Mouse (Mus musculus): ENCODE measurements at regions not wholly inside any gene's neighbourhood (a gene's known extent, or its start where the extent isn't known, plus 50 kb on each side); places are given as distances from the start of the nearest gene placed in this dataset.

DNA sequence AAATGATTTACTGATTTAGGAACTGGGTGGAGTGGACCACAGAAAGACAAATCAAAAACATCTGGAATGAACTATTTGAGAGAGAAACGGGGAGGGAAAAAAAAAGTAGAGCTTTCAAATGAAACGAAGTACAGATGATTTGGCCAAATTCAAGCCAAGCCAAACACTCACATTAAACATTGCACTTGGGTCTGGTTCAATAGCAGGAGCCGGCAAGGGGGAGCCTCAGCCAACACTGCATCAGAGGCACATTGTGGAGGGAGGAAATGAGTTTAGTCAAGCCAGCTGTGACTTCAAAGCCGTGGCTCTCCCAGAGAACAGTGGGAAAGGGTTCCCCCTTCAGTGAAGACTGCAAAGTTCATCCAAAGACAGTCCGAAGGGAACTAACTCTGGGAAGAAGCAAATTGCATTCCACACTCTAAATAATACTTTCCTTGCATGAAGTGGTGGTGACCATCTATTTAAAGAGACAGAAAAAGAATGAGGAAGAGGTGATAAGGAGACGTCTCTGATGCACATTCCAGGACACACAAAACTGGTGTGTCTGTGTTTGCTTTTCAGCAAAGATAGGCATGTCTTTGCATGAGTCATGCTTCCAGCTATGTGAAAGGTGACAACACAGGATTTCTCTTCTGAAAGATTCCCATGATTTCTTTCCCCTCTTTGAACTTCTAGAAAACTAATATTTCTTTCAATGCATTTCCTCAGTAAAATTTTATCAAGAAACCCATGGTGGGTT is 504.5 kb downstream of the Gsdmc2 start:
- Histone ChIP-seq H3K27me3 (ENCODE audit: control insufficient read depth, insufficient read depth, low read length) (no peaks in the 10 kb centered on the region), H3K27ac (replicated peaks; ENCODE audit: insufficient read depth, low read depth, low read length) (no peak overlapping the region), H3K36me3 (ENCODE audit: control insufficient read depth, insufficient read depth, low read length) (no peaks in the 10 kb centered on the region), H3K79me2 (ENCODE audit: control insufficient read depth, insufficient read depth, low read length) (no peaks in the 10 kb centered on the region), H3K4me1 (ENCODE audit: control insufficient read depth, insufficient read depth, low read length) (peaks cover 4% of the 10 kb centered on the region; the same call in 1 of the 2 replicates), H3K9ac (ENCODE audit: low read depth, low read length) (no peak overlapping the region), H3K4me3 (ENCODE audit: insufficient read depth, low read depth, low read length) (no peak overlapping the region)
- peak; percentile 68 for DNase-seq (ENCODE audit: extremely low read depth, low read depth, low spot score)
- 11% methylated on average over 6 of the region's 6 CpGs for WGBS
- TF ChIP-seq CTCF (IDR thresholded peaks at IDR 0.05; ENCODE audit: low read depth, low read length) (0 out of 2 replicates have a peak, but pooled peaks have one; percentile 17), POLR2A (IDR thresholded peaks at IDR 0.05; ENCODE audit: extremely low read depth, insufficient read depth, low read length) (no peak)

DNA sequence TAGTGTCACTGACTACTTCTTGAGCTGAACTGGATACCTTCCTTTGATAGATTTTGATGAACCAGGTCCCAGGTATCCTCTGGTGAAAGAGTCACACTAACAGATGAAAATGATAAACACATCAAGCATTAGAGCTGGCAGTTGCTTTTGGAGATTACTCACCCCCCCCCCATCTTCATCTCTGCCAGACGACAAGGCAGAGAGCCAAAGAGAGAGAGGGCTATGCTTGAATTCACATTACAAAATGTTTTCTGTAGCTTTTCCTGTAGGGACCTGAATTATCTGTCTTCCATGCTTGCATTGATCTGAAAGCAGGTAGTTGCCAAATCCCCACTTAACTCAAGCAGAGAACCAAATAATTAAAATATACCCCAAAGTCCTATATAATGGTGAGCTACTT is 525.3 kb downstream of the Gsdmc2 start:
- no peak for DNase-seq (ENCODE audit: extremely low read depth, low read depth, low spot score)
- H3K36me3 ChIP-seq (ENCODE audit: control insufficient read depth, insufficient read depth, low read length), result no peaks in the 10 kb centered on the region
- no peak overlapping the region for H3K9ac ChIP-seq (ENCODE audit: low read depth, low read length)
- no peaks in the 10 kb centered on the region for H3K27me3 ChIP-seq (ENCODE audit: control insufficient read depth, insufficient read depth, low read length)
- no peaks in the 10 kb centered on the region for H3K4me1 ChIP-seq (ENCODE audit: control insufficient read depth, insufficient read depth, low read length)
- no peak overlapping the region for H3K27ac ChIP-seq (replicated peaks; ENCODE audit: insufficient read depth, low read depth, low read length)
- H3K79me2 ChIP-seq (ENCODE audit: control insufficient read depth, insufficient read depth, low read length), result no peaks in the 10 kb centered on the region
- no peak for TF ChIP-seq CTCF (IDR thresholded peaks at IDR 0.05; ENCODE audit: low read depth, low read length)
- TF ChIP-seq POLR2A (IDR thresholded peaks at IDR 0.05; ENCODE audit: extremely low read depth, insufficient read depth, low read length), result no peak
- no peak overlapping the region for H3K4me3 ChIP-seq (ENCODE audit: insufficient read depth, low read depth, low read length)
- 72% methylated on average over 1 of the region's 1 CpGs for WGBS

DNA sequence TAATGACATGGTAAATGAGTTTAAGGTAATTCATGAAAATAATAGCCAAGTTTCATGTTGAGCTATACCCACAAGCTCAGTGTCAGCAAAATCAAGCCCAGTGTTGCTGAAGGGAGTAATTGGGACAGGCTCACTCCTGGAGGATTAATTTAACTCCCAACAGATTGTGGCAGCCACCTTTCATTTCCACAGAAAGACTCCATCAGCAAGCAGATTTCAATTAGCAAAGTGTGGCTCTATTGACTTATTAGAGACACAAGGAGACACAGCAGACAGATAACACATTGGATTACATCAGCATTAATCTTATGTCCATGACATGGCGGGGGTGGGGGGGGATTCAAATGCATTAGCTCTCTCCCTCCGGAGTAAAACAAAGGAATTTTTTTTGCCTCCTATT is 534.6 kb downstream of the Gsdmc2 start:
- no peaks in the 10 kb centered on the region for H3K4me1 ChIP-seq (ENCODE audit: control insufficient read depth, insufficient read depth, low read length)

DNA sequence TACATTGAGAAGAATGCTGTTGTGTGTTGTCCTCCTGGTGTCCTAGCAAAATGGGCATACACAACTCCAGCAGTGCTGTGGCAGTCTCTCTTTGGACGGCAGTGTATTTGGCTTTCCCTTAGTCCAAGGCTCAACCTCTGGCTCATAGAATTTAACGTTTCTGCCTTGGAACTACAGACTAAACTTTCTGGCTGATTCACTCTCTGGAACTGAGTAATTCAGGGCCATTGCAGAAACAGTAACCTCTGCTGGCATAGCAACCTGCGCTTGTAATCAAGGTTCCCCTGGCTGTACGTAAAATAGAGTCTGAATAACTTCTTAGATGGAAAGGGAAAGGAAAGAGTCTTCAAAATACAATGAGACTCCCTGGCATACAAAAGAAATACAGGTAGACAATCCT is 545.7 kb downstream of the Gsdmc2 start:
- Histone ChIP-seq H3K36me3 (ENCODE audit: control insufficient read depth, insufficient read depth, low read length) (no peaks in the 10 kb centered on the region), H3K79me2 (ENCODE audit: control insufficient read depth, insufficient read depth, low read length) (no peaks in the 10 kb centered on the region), H3K4me1 (ENCODE audit: control insufficient read depth, insufficient read depth, low read length) (no peaks in the 10 kb centered on the region), H3K27me3 (ENCODE audit: control insufficient read depth, insufficient read depth, low read length) (no peaks in the 10 kb centered on the region), H3K27ac (replicated peaks; ENCODE audit: insufficient read depth, low read depth, low read length) (no peak overlapping the region), H3K4me3 (ENCODE audit: insufficient read depth, low read depth, low read length) (no peak overlapping the region), H3K9ac (ENCODE audit: low read depth, low read length) (no peak overlapping the region)
- DNase-seq (ENCODE audit: extremely low read depth, low read depth, low spot score), result no peak
- TF ChIP-seq POLR2A (IDR thresholded peaks at IDR 0.05; ENCODE audit: extremely low read depth, insufficient read depth, low read length) (no peak), CTCF (IDR thresholded peaks at IDR 0.05; ENCODE audit: low read depth, low read length) (no peak)
- WGBS, result 86% methylated on average over 4 of the region's 4 CpGs

More for the DNA sequence above, 534.6 kb downstream of the Gsdmc2 start:
- Histone ChIP-seq H3K27ac (replicated peaks; ENCODE audit: insufficient read depth, low read depth, low read length) (no peak overlapping the region), H3K27me3 (ENCODE audit: control insufficient read depth, insufficient read depth, low read length) (no peaks in the 10 kb centered on the region), H3K79me2 (ENCODE audit: control insufficient read depth, insufficient read depth, low read length) (no peaks in the 10 kb centered on the region), H3K36me3 (ENCODE audit: control insufficient read depth, insufficient read depth, low read length) (no peaks in the 10 kb centered on the region), H3K4me3 (ENCODE audit: insufficient read depth, low read depth, low read length) (no peak overlapping the region), H3K9ac (ENCODE audit: low read depth, low read length) (no peak overlapping the region)
- DNase-seq (ENCODE audit: extremely low read depth, low read depth, low spot score), result no peak
- TF ChIP-seq CTCF (IDR thresholded peaks at IDR 0.05; ENCODE audit: low read depth, low read length) (no peak), POLR2A (IDR thresholded peaks at IDR 0.05; ENCODE audit: extremely low read depth, insufficient read depth, low read length) (no peak)
- 82% methylated on average over 2 of the region's 2 CpGs for WGBS

GRCm38 (mm10) chr15:63288534-63288933 is 556.4 kb downstream of the Gsdmc2 start:
- Histone ChIP-seq H3K9ac (ENCODE audit: low read depth, low read length) (no peak overlapping the region), H3K4me3 (ENCODE audit: insufficient read depth, low read depth, low read length) (no peak overlapping the region), H3K27me3 (ENCODE audit: control insufficient read depth, insufficient read depth, low read length) (no peaks in the 10 kb centered on the region), H3K27ac (replicated peaks; ENCODE audit: insufficient read depth, low read depth, low read length) (no peak overlapping the region), H3K4me1 (ENCODE audit: control insufficient read depth, insufficient read depth, low read length) (no peaks in the 10 kb centered on the region), H3K79me2 (ENCODE audit: control insufficient read depth, insufficient read depth, low read length) (no peaks in the 10 kb centered on the region), H3K36me3 (ENCODE audit: control insufficient read depth, insufficient read depth, low read length) (no peaks in the 10 kb centered on the region)
- no peak for DNase-seq (ENCODE audit: extremely low read depth, low read depth, low spot score)
- TF ChIP-seq POLR2A (IDR thresholded peaks at IDR 0.05; ENCODE audit: extremely low read depth, insufficient read depth, low read length), result no peak
- TF ChIP-seq CTCF (IDR thresholded peaks at IDR 0.05; ENCODE audit: low read depth, low read length), result no peak

DNA sequence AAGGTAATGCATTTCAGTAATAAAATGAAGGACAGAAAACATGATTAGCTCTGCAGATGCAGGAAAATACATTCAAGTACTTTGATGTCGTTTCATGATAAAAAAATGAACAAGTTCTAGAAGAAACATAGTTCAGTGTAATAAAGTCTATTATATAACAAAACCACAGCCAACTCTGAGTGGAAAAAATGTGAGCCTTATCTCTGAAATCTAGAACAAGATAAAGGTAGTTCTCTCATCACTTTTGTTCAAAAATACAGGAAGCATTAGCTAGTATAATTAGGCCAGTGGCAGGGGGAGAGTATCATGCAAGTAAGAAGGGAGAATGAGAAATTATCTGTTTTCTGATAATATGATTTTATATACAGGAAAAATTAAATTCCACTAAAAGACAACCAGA is 559.0 kb downstream of the Gsdmc2 start:
- 85% methylated on average over 1 of the region's 1 CpGs for WGBS

More for the DNA sequence above, 559.0 kb downstream of the Gsdmc2 start:
- Histone ChIP-seq H3K4me3 (ENCODE audit: insufficient read depth, low read depth, low read length) (no peak overlapping the region), H3K4me1 (ENCODE audit: control insufficient read depth, insufficient read depth, low read length) (no peaks in the 10 kb centered on the region), H3K27ac (replicated peaks; ENCODE audit: insufficient read depth, low read depth, low read length) (no peak overlapping the region), H3K79me2 (ENCODE audit: control insufficient read depth, insufficient read depth, low read length) (no peaks in the 10 kb centered on the region), H3K27me3 (ENCODE audit: control insufficient read depth, insufficient read depth, low read length) (no peaks in the 10 kb centered on the region), H3K36me3 (ENCODE audit: control insufficient read depth, insufficient read depth, low read length) (no peaks in the 10 kb centered on the region), H3K9ac (ENCODE audit: low read depth, low read length) (no peak overlapping the region)
- no peak for TF ChIP-seq CTCF (IDR thresholded peaks at IDR 0.05; ENCODE audit: low read depth, low read length)
- TF ChIP-seq POLR2A (IDR thresholded peaks at IDR 0.05; ENCODE audit: extremely low read depth, insufficient read depth, low read length), result no peak
- no peak for DNase-seq (ENCODE audit: extremely low read depth, low read depth, low spot score)
